Mouse (Mus musculus) brain, embryonic 14.5 days (tissue): ENCODE results near the gene Cdh18.

Experiments
- CTCF ChIP-seq: fragments of 200-500 bp; IDR thresholded peaks from 2 replicates; pipeline ENCODE4 v1.5.1; 2012; ENCODE audit warnings: inconsistent platforms, mild to moderate bottlenecking, moderate library complexity, borderline replicate concordance; ENCODE audit not compliant: insufficient read depth, insufficient read length; ENCODE audit errors: extremely low read depth
- POLR2A ChIP-seq: fragments of 200-500 bp; IDR thresholded peaks from 2 replicates; pipeline ENCODE4 v1.6.1; 2012; ENCODE audit warnings: mild to moderate bottlenecking, inconsistent platforms, borderline replicate concordance; ENCODE audit not compliant: poor library complexity, insufficient read depth, insufficient read length, severe bottlenecking; ENCODE audit errors: extremely low read depth

- TF ChIP-seq CTCF = no peak
- TF ChIP-seq POLR2A = no peak
Measured at GRCm38 (mm10) chr15:22837173-22837572, 288.4 kb downstream of the Cdh18 start.
